Mouse (Mus musculus) hindbrain, embryonic 12.5 days (tissue): ENCODE measurements around the gene Tmem178b. TPM values are rescaled to one million over a fixed set of nuclear protein-coding genes. Genes with fewer than 3 reads are reported as not detected.

Source experiments
- ATAC-seq: fragments of 200-750 bp; cut with Nextera tagmentation; 2 replicates; pipeline ENCODE4 v1.8.0; 2017; ENCODE audit warnings: moderate TSS enrichment; ENCODE audit not compliant: low FRiP score
- H3K27ac ChIP-seq: fragments of 300-500 bp; sonication (generic); 2 replicates; pipeline ENCODE4 v1.5.1; 2016; ENCODE audit warnings: mild to moderate bottlenecking
- H3K27me3 ChIP-seq: fragments of 300-500 bp; sonication (generic); 2 replicates; pipeline ENCODE4 v1.6.1; 2016; ENCODE audit warnings: mild to moderate bottlenecking
- H3K36me3 ChIP-seq: fragments of 300-500 bp; sonication (generic); 2 replicates; pipeline ENCODE4 v1.6.1; 2016; ENCODE audit warnings: mild to moderate bottlenecking
- H3K4me1 ChIP-seq: fragments of 300-500 bp; sonication (generic); 2 replicates; pipeline ENCODE4 v1.6.1; 2016
- H3K4me2 ChIP-seq: fragments of 300-500 bp; sonication (generic); replicated peaks from 2 replicates; pipeline ENCODE4 v1.6.1; 2016; ENCODE audit warnings: mild to moderate bottlenecking
- H3K4me3 ChIP-seq: fragments of 300-500 bp; sonication (generic); 2 replicates; pipeline ENCODE4 v1.5.1; 2016; ENCODE audit warnings: mild to moderate bottlenecking
- H3K9ac ChIP-seq: fragments of 300-500 bp; sonication (generic); 2 replicates; pipeline ENCODE4 v1.6.1; 2016; ENCODE audit warnings: mild to moderate bottlenecking, moderate library complexity
- H3K9me3 ChIP-seq: fragments of 300-500 bp; sonication (generic); replicated peaks from 2 replicates; pipeline ENCODE4 v1.6.1; 2016; ENCODE audit warnings: mild to moderate bottlenecking
- WGBS: fragments of 180-500 bp; shearing (Covaris S2); methylation state at CpG from one replicate; pipeline ENCODE4 v1.1.7; 2016; 5-methylcytosine and 5-hydroxymethylcytosine counted together
- polyA plus RNA-seq: library from polyadenylated mRNA; unstranded; fragments of >200 nt; fragmentation: Nextera tagmentation; extraction: Ambion mirVana; gene quantifications from 2 replicates; pipeline ENCODE4 v1.2.1, GENCODE M21; 2016

The Tmem178b gene
- 17.1 and 19.4 TPM in 2 replicates for polyA plus RNA-seq

DNA sequence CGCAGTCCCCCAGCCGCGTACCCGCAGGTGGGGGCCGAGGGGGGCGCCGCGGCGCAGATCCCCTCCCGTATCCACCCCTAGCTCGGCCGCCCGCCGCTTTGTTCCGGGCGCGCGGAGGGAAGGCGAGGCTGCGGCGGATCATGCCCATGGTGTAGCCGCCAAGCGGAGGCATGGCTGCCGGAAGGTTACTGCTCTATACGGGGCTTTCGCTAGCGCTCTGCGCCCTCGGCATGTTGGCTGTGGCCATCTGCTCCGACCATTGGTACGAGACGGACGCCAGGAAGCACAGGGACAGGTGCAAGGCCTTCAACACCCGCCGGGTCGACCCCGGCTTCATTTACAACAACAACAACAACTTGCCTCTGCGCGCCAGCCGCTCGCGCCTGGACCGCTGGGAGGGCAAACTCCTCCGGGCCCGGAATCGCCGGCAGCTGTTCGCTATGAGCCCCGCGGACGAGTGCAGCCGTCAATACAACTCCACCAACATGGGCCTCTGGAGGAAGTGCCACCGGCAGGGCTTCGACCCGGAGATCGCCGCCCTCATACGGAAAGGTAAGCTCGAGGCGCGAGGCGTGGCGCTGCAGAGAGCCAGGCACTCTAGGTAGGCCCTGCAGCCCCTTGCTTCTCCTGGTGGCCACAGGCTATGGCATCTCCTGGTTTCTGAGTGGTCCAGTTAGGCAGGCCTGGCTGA, at the start of gene Tmem178b:
TSS of gene Tmem178b (plus strand) at position 371 of the 691 bp plus-strand sequence.
- peak; percentile 35 for ATAC-seq
- H3K9ac ChIP-seq: peak within 1 kb of the TSS; percentile 87
- no peaks in the 10 kb centered on the region for H3K9me3 ChIP-seq
- H3K4me2 ChIP-seq: peak within 1 kb of the TSS; percentile 84
- H3K4me1 ChIP-seq: peaks cover 16% of the 10 kb centered on the region
- peak within 1 kb of the TSS; percentile 96 for H3K27ac ChIP-seq
- H3K4me3 ChIP-seq: peak within 1 kb of the TSS; percentile 71
- H3K27me3 ChIP-seq: peaks cover 20% of the 10 kb centered on the region; the same call in 1 of the 2 replicates
- no peaks in the 10 kb centered on the region for H3K36me3 ChIP-seq
- under 1% methylated on average over 63 of the region's 63 CpGs for WGBS

- H3K9ac ChIP-seq: no peak overlapping the region
- no peaks in the 10 kb centered on the region for H3K4me1 ChIP-seq
- no peak for ATAC-seq
- H3K27me3 ChIP-seq: no peaks in the 10 kb centered on the region
- H3K36me3 ChIP-seq: no peaks in the 10 kb centered on the region
- 91% methylated on average over 5 of the region's 5 CpGs for WGBS
- H3K9me3 ChIP-seq: no peaks in the 10 kb centered on the region
- H3K27ac ChIP-seq: no peak overlapping the region
- H3K4me3 ChIP-seq: no peak overlapping the region
- H3K4me2 ChIP-seq: no peak overlapping the region
Observed at GRCm38 (mm10) chr6:39828736-39829135, 44.3 kb upstream of the Tmem178b start.

- Histone ChIP-seq H3K4me3 (no peak overlapping the region), H3K9me3 (no peaks in the 10 kb centered on the region), H3K4me2 (no peak overlapping the region), H3K9ac (no peak overlapping the region), H3K27me3 (no peaks in the 10 kb centered on the region), H3K27ac (no peak overlapping the region), H3K4me1 (no peaks in the 10 kb centered on the region), H3K36me3 (no peaks in the 10 kb centered on the region)
- ATAC-seq: no peak
- 88% methylated on average over 14 of the region's 14 CpGs for WGBS
Observed at GRCm38 (mm10) chr6:39843698-39844342, 29.3 kb upstream of the Tmem178b start.

DNA sequence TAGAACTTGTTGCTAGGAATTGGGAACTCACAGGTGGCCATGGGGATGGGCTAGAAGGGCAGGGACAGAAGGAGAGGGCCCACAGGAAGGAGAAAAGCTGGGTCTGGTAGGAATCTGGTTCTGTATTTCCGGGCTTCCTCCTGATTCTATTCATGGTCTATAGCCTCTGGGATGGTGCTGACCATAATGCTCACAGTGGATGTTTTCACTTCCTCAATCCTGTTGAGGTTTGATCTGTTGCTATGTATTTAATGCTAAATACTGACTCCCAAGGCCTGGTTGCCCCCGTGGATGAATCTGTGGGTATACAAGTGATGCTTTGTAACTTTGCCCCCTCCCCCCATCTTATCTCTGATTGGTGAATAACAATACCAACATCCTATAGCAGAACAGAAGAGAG, 25.5 kb upstream of the Tmem178b start:
- H3K9me3 ChIP-seq: no peaks in the 10 kb centered on the region
- WGBS: 89% methylated on average over 2 of the region's 2 CpGs
- ATAC-seq: no peak

DNA sequence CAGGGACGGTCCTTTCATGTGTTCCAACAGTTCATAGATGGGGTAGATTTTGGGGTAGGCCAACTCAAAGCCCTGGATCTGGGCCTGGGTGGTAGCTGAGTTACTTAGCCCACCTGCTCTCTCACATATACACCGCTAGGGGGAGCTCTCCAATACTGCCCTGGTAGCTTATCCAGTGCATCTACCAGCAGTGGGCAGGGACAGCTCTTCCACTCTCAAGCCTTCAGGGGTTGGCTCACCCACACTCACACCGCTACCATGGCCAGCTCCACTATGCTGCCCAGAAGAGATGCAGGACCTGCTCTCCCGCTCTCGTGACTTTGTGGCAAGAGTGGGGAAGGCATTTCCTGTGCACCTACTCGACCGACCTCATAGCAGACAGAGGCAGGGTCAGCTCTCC, 24.3 kb upstream of the Tmem178b start:
- H3K4me3 ChIP-seq: no peak overlapping the region
- H3K36me3 ChIP-seq: no peaks in the 10 kb centered on the region
- ATAC-seq: no peak
- no peaks in the 10 kb centered on the region for H3K9me3 ChIP-seq
- no peak overlapping the region for H3K27ac ChIP-seq
- H3K9ac ChIP-seq: no peak overlapping the region
- no peaks in the 10 kb centered on the region for H3K4me1 ChIP-seq
- 58% methylated on average over 7 of the region's 7 CpGs for WGBS
- H3K27me3 ChIP-seq: no peaks in the 10 kb centered on the region
- no peak overlapping the region for H3K4me2 ChIP-seq

More for the DNA sequence above, 25.5 kb upstream of the Tmem178b start:
- no peak overlapping the region for H3K27ac ChIP-seq
- H3K27me3 ChIP-seq: no peaks in the 10 kb centered on the region
- H3K9ac ChIP-seq: no peak overlapping the region
- no peak overlapping the region for H3K4me3 ChIP-seq
- no peaks in the 10 kb centered on the region for H3K4me1 ChIP-seq
- H3K4me2 ChIP-seq: no peak overlapping the region
- no peaks in the 10 kb centered on the region for H3K36me3 ChIP-seq

- WGBS: 91% methylated on average over 4 of the region's 4 CpGs
Observed at GRCm38 (mm10) chr6:39849667-39850066, 23.4 kb upstream of the Tmem178b start.

GRCm38 (mm10) chr6:39870271-39871135, 2.6 kb upstream of the Tmem178b start:
- Histone ChIP-seq H3K4me1 (peaks cover 10% of the 10 kb centered on the region), H3K27ac (peak overlapping the region; percentile 96), H3K36me3 (no peaks in the 10 kb centered on the region), H3K9ac (peak overlapping the region; percentile 87), H3K4me2 (peak overlapping the region; percentile 84), H3K9me3 (no peaks in the 10 kb centered on the region), H3K27me3 (peaks cover 20% of the 10 kb centered on the region; the same call in 1 of the 2 replicates), H3K4me3 (peak overlapping the region; percentile 71)
- under 1% methylated on average over 28 of the region's 28 CpGs for WGBS
- peak; percentile 14; the same call in 1 of the 2 replicates for ATAC-seq

More at GRCm38 (mm10) chr6:39849667-39850066, 23.4 kb upstream of the Tmem178b start:
- no peak for ATAC-seq
- H3K9me3 ChIP-seq: no peaks in the 10 kb centered on the region
- H3K9ac ChIP-seq: no peak overlapping the region
- H3K27me3 ChIP-seq: no peaks in the 10 kb centered on the region
- no peaks in the 10 kb centered on the region for H3K4me1 ChIP-seq
- no peak overlapping the region for H3K4me2 ChIP-seq
- no peaks in the 10 kb centered on the region for H3K36me3 ChIP-seq
- no peak overlapping the region for H3K4me3 ChIP-seq
- no peak overlapping the region for H3K27ac ChIP-seq

DNA sequence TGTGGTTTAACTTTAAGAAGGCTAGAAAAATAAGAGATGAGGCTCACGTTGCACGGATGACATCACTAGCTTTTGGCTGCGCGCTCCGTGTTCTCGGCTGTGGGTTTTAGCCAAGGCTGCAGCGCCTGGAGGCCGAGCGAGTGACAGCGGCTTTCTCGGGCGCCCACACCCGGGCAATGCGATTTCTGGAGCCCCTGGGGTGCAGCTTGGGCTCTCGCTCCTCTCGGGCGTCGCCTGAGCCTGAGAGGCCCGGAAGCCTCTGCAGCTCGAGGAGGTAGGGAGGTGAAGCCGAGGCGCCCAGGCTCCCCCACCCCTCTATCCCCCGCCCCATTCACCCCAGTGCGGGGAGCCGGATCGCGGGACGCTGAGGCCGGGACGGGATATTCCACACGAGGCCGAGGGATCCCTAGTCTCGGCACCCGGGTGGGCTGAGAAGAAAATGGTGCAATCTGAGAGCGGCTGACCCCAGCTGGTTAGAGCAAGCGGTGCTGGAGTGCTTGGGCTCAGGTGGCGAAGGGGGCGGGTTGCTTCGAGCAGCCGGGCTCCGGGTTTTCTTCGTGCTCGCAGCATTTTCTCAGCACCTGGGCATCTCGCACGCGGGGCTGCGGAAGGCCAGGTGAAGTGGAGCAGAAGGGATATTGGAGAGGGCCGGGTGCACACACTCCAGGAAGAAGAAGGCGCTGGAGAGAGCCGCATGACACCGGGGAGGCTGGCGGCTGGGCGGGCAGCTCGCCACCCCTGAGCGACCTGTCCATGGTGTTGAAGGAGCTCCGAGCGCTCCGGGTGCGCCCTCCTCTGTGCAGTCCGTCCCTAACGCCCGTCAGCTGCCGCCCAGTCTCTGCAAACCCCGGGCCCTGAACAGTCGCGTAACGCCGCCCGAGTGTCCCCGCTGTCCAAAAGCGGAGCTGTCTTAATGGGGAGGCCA, 1.4 kb upstream of the Tmem178b start:
- Histone ChIP-seq H3K36me3 (no peaks in the 10 kb centered on the region), H3K4me3 (peak overlapping the region; percentile 71), H3K9me3 (no peaks in the 10 kb centered on the region), H3K4me2 (peak overlapping the region; percentile 84), H3K9ac (peak overlapping the region; percentile 87), H3K27ac (peak overlapping the region; percentile 96), H3K4me1 (peaks cover 16% of the 10 kb centered on the region), H3K27me3 (peaks cover 20% of the 10 kb centered on the region; the same call in 1 of the 2 replicates)
- ATAC-seq: peak; percentile 79
- WGBS: under 1% methylated on average over 71 of the region's 71 CpGs

DNA sequence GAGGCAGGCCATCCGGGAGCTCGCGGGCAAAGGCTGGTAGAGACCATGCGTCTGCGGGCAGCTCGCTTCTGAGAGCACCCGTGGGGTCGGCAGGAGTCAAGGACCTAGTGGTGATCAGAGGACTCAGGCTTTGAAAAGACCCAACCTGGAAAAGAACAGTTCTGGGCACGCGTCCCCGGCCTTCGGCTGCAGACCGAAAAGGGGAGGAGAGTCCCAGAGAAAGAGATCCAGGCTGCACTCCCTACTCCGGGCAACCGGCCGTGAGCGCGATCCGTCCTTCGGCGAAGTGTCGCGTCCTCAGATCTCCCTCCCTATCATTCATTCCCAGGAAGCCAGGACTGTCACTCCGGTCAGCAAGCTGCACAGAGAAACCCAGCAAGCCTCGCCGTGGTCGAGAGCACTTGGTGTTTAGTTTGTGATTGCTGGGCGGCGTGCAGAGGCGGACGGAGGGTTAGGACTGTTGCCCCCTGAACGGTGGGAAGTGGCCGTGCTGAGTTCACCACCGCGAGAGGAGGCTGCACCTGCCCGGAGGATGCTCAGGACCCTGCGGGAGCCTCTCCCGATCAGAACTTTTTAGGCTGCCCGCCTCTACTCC, 668 bp upstream of the Tmem178b start:
- Histone ChIP-seq H3K4me1 (peaks cover 16% of the 10 kb centered on the region), H3K9me3 (no peaks in the 10 kb centered on the region), H3K36me3 (no peaks in the 10 kb centered on the region), H3K4me3 (peak overlapping the region; percentile 71), H3K27ac (peak overlapping the region; percentile 96), H3K4me2 (peak overlapping the region; percentile 84), H3K9ac (peak overlapping the region; percentile 87), H3K27me3 (peaks cover 20% of the 10 kb centered on the region; the same call in 1 of the 2 replicates)
- peak; percentile 19 for ATAC-seq
- WGBS: under 1% methylated on average over 39 of the region's 39 CpGs

- H3K4me1 ChIP-seq: peaks cover 16% of the 10 kb centered on the region
- H3K36me3 ChIP-seq: no peaks in the 10 kb centered on the region
- H3K4me2 ChIP-seq: peak overlapping the region; percentile 84
- WGBS: 20% methylated on average over 4 of the region's 4 CpGs
- peak overlapping the region; percentile 60; the same call in 1 of the 2 replicates for H3K27ac ChIP-seq
- ATAC-seq: no peak
- peak overlapping the region; percentile 71 for H3K4me3 ChIP-seq
- no peaks in the 10 kb centered on the region for H3K9me3 ChIP-seq
- H3K9ac ChIP-seq: no peak overlapping the region
- 0 out of 2 replicates have a peak, but pooled peaks cover 13% of the 10 kb centered on the region for H3K27me3 ChIP-seq
Observed at GRCm38 (mm10) chr6:39875186-39875585, 2.1 kb downstream of the Tmem178b start.

DNA sequence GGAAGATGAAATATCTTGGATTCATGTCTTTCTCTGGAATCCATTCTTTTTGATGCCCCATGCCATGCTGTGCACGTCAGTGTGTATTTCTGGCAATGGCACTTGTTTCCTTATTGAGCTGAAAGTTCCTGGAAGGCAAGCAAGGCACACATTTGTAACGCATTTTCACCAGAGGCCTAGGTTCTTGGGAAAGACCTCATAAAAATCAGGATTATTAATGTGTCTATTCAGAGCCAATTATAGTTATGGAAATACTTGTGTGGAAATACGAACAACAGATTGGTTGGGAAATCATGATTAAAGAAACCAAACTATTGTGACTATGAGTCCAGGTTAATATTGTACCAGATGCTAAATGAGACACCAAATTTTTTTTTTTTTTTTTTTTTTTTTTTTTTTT, 3.4 kb downstream of the Tmem178b start:
- Histone ChIP-seq H3K27me3 (0 out of 2 replicates have a peak, but pooled peaks cover 13% of the 10 kb centered on the region), H3K9ac (no peak overlapping the region), H3K27ac (no peak overlapping the region), H3K4me1 (peaks cover 16% of the 10 kb centered on the region), H3K4me2 (peak overlapping the region; percentile 84), H3K36me3 (no peaks in the 10 kb centered on the region), H3K4me3 (no peak overlapping the region), H3K9me3 (no peaks in the 10 kb centered on the region)
- 70% methylated on average over 3 of the region's 3 CpGs for WGBS
- ATAC-seq: no peak
